Comparison of ENCODE assay signal across 8 mouse cellular contexts in genomic region chr5:125271531-125272203, GRCm38 (mm10).
DNase-seq lines count a peak whose midpoint lies in the region; ATAC-seq lines count a peak whose summit lies in the region.

No protein-coding gene starts in this region.

- peaks cover 37% of the 10 kb centered on the region for H3K4me1 ChIP-seq in limb, embryonic 13.5 days
- H3K4me1 ChIP-seq in stomach, embryonic 16.5 days (ENCODE audit: control insufficient read depth, insufficient read depth, low read length), result peaks cover 22% of the 10 kb centered on the region

- H3K27me3 ChIP-seq in limb, embryonic 13.5 days, result no peaks in the 10 kb centered on the region
- no peaks in the 10 kb centered on the region for H3K27me3 ChIP-seq in stomach, embryonic 16.5 days (ENCODE audit: control insufficient read depth, insufficient read depth, low read length)

- no peak overlapping the region for H3K4me3 ChIP-seq in limb, embryonic 13.5 days
- no peak overlapping the region for H3K4me3 ChIP-seq in stomach, embryonic 16.5 days (replicated peaks; ENCODE audit: low read length)

- H3K9me3 ChIP-seq in limb, embryonic 13.5 days, result no peaks in the 10 kb centered on the region
- H3K9me3 ChIP-seq in stomach, embryonic 16.5 days (replicated peaks; ENCODE audit: control insufficient read depth, low read length), result no peaks in the 10 kb centered on the region

- no peak overlapping the region for H3K9ac ChIP-seq in limb, embryonic 13.5 days
- H3K9ac ChIP-seq in stomach, embryonic 16.5 days (ENCODE audit: low read length), result no peak overlapping the region

- peak; percentile 63 to 71 for DNase-seq in urinary bladder, adult 18-20 months (ENCODE audit: low spot score in 2 of 2)
- DNase-seq in urinary bladder, adult 2 months (ENCODE audit: low spot score), result no peak
- peak; percentile 90 for DNase-seq in gastrocnemius, postnatal 10 days
- peak; percentile 70 to 87 for DNase-seq in kidney, adult 8-10 months

- H3K27ac ChIP-seq in limb, embryonic 13.5 days, result no peak overlapping the region
- H3K27ac ChIP-seq in stomach, embryonic 16.5 days (ENCODE audit: low read length), result no peak overlapping the region

- H3K4me2 ChIP-seq in limb, embryonic 13.5 days (replicated peaks), result 0 out of 2 replicates have a peak overlapping the region, but pooled peaks have one; percentile 14
- no peak overlapping the region for H3K4me2 ChIP-seq in stomach, embryonic 16.5 days (ENCODE audit: low read depth, low read length)

- H3K36me3 ChIP-seq in limb, embryonic 13.5 days, result peaks cover 4% of the 10 kb centered on the region
- no peaks in the 10 kb centered on the region for H3K36me3 ChIP-seq in stomach, embryonic 16.5 days (ENCODE audit: control insufficient read depth, insufficient read depth, low read length)

- WGBS in limb, embryonic 13.5 days, result 9% methylated on average over 14 of the region's 15 CpGs
- WGBS in stomach, embryonic 16.5 days, result 13% methylated on average over 15 of the region's 15 CpGs

- peak; percentile 39 for ATAC-seq in common myeloid progenitor, adult 5-6 weeks (replicated peaks; ENCODE audit: low read depth, poor library complexity, severe bottlenecking)
- 0 out of 2 replicates have a peak, but pooled peaks have one; percentile 33 for ATAC-seq in limb, embryonic 13.5 days (ENCODE audit: low FRiP score, low read depth)
- peak; percentile 27; the same call in 1 of the 2 replicates for ATAC-seq in monocyte, adult 5-6 weeks (replicated peaks; ENCODE audit: insufficient number of reproducible peaks, low FRiP score, low TSS enrichment, poor library complexity, severe bottlenecking)
- peak; percentile 59; the same call in 1 of the 2 replicates for ATAC-seq in stomach, embryonic 16.5 days (ENCODE audit: insufficient read depth, low FRiP score)
